Mouse (Mus musculus) right cerebral cortex, postnatal 36 days (tissue): Measurements from ENCODE around the gene Sgca.
"Not testable (repeated sequence)": the region's sequence is repeated elsewhere in the genome, so short reads cannot be mapped to it uniquely, and the experiment has no call there.

ENCODE experiments used
- DNase-seq, 2 experiments: peaks; one replicate each; pipeline ENCODE4 v3.0.0; 2022; ENCODE audit warnings: low spot score in 2 of 2, mixed read lengths in 1 of 2

Gene Sgca

DNA sequence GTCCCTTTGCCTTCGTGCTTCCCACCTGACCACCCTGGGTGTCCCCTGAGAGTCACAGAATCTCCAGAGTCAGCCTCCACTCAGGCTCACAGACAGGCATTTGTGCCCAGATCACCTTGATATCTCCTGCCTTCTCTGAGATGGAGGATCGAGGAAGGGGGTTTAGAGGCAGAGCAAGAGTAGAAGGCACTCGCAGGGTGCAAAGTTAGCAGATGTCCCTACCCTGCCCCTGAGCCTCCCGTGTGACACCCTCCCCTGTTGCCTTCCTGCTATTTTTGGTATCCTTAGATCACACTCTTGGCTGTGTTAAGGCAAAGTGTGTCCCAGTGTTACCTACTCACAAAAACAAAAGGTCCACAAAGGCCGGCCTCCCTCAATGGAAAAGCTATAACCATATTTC is at the start of gene Sgca:
TSS of gene Sgca (minus strand) at position 129 of the 400 bp plus-strand sequence.
- DNase-seq: no peak

- no peak for DNase-seq
Observed at GRCm38 (mm10) chr11:95025227-95026012, 49.3 kb upstream of the Sgca start.

DNA sequence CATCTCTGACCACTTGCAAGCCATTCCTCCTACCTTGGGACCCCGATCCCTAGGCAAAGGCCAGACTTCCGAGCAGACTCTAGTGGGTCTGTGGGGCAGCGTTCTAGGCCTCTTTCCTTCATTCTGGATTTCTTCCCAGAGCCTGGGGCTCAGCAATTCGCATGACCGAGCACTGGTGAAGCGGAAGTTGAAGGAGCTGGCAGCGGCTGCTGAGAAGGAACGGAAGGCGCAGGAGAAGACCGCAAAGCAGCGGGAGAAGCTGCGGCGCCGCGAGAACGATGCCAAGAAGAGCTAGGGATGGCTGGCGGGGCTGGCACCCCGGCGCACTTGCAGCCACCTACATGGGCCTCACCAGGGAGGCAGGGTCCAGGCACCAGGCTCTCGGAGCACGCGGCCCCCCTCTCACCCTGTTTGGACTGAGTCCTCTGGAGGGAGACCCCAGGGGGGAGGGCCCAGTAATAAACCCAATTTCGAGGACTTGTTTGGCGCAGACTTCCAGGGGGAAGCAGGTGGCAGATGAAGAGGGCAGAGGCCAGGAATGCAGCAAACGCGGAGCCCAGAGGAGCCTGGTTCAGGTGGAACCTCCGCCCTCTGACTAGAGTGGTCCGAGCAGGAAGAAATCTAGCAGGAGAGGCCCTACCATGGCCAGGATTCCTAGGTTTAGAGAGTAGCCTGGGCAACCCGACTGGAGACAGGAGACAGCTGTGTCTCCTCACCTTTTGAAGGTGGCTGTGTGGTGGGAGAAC is 48.5 kb upstream of the Sgca start:
- DNase-seq: no peak

DNA sequence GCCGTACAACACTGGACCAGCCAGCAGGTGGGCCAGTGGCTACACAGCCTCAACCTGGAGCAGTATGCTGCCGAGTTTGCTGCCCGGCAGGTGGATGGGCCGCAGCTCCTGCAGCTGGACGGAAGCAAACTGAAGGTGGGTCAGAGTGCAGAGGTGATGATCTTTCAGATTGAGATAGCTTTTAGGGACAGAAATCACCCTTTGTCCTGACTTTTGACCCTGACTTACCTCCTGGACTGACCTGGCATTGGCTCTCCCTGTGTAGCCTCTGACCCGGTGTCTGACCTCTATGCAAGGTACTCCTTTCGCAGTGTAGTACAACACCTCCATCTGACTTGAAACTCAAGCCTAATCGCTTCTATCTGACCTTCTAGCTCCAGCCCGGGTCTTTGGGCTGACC is 47.4 kb upstream of the Sgca start:
- no peak for DNase-seq

- DNase-seq: no peak
Observed at GRCm38 (mm10) chr11:95022237-95022992, 46.3 kb upstream of the Sgca start.

GRCm38 (mm10) chr11:95015484-95015883 is 39.4 kb upstream of the Sgca start:
- DNase-seq: no peak

DNA sequence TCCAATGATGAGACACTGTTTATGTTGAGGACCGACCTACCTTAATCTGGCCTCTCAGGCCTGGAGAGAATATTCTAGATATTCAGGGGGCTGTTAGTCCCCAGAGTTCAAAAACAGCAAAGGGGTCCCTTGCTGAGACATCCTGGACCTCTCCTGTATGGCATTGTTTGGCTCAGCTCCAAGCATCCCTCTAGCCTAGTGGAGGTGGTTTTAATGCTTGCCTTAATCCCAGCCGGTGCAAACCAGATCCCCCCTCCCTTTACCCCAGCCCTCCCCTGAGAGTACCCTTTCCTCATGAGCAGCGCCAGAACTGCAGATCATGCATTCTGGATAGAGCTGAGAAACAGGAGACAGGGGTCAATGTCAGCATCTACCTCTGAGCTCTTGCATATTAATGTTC is 36.4 kb upstream of the Sgca start:
- no peak for DNase-seq

- DNase-seq: no peak
Observed at GRCm38 (mm10) chr11:95012075-95012474, 35.9 kb upstream of the Sgca start.

DNA sequence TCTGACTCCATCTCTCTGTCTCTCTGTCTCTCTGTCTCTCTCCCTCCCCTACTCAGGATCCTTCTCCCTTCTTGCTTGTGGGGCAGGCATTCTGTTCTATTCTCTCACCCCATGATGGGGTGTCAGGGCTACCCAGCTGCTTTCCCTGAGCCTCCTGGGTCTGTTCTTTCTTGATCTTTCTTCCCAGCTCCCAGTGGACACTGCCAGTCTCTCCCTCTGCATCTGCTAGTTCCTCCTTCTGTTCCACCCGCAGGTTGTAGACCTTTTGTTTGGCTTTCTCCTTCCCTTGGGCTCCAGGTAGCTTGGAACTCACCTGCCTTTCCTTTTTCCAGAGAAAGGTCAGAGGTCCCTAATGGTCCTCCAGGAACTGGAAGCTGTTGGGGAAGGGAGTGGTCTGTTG is 35.3 kb upstream of the Sgca start:
- DNase-seq: no peak

DNA sequence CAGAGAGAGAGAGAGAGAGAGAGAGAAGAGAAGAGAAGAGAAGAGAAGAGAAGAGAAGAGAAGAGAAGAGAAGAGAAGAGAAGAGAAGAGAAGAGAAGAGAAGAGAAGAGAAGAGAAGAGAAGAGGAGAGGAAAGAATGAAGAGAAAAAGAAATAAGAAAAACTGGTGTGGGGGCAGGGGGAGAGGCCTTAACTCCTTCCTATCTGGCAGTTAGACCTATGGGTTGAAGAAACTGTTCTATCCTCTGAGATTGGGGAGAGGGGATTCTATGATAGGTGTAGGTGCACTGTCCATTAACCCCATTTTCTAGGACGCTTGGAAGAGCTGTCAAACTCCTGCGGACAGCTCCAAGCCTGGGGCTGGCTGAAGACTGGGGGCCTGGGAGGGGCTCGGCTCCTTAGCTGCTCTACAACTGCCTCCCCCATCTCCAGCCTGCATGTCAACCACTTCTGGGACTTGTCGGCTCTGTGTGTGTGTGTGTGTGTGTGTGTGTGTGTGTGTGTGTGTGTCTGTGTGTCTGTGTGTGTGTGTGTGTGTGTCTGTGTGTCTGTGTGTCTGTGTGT is 34.8 kb upstream of the Sgca start:
- not testable (repeated sequence) for DNase-seq

GRCm38 (mm10) chr11:95010141-95010739 is 34.1 kb upstream of the Sgca start:
- no peak for DNase-seq

DNA sequence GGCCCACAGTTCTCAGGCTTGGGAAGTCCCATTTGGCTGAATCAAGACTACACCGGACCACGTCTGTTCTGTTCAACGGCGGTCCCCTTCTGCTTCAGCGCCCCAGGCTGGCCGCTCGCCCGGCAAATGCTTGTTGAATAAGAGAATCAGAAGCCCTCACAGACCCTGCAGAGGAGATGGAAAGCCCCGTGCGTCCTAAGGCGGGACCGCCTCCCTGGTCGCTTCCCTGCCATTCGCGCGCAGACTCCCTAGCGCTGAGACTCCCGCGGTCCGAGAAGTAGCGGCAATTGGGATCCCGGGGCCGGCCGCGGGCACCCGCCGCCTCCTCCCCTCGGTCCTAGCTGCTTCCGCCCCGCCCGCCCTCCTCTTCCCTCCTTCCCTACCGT is 33.5 kb upstream of the Sgca start, which contains the start of gene Samd14:
TSS of gene Samd14 (plus strand) at position 251 of the 386 bp plus-strand sequence.
- DNase-seq: peak in 1 of 2 experiments; percentile 47

DNA sequence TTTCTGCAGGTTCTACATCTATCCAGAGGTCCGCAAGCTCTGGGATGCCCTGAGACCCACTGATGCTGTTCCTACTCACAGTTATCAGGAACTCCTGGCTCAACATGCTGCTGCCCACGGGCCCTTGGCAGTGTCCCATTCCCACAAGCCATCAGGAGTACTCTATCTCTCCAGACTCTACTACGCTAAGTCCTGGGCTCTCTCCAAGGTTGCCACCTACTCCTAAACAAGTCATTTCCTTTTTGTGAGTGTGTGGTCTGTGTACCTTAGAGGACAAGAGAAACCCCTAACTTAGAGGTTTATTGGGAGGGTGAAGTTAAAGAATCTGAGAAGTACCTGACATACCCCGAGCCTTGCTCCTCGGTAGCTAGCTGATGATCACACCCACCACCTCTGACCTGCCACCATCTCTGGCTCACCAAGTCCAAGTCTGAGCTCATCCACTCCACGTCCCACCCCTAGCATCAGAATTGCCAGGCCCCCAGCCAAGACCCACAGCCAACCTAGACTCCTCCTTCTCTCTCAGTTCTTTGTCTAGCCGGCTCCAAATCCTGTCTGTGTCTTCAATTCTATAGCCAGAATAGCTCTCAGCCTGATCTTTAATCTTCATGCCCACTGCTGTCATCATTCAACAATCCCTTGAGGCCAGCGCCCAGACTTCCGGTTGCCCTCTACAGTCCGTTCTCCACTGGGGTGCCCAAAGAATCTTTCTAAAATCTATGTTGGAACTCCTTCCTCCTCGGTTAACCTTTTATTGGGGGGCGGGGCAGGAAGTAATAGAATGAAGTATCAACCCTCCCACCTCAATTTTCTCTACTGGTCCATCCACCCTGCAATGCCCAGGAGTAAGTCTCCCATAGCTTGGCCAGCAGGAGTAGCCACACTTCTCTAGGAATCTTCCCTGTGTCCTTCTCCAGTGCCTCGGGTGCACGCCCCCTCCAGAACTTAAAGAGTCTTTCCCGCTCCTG is 32.8 kb upstream of the Sgca start:
- DNase-seq: no peak

- no peak for DNase-seq
Observed at GRCm38 (mm10) chr11:95007418-95007817, 31.3 kb upstream of the Sgca start.

DNA sequence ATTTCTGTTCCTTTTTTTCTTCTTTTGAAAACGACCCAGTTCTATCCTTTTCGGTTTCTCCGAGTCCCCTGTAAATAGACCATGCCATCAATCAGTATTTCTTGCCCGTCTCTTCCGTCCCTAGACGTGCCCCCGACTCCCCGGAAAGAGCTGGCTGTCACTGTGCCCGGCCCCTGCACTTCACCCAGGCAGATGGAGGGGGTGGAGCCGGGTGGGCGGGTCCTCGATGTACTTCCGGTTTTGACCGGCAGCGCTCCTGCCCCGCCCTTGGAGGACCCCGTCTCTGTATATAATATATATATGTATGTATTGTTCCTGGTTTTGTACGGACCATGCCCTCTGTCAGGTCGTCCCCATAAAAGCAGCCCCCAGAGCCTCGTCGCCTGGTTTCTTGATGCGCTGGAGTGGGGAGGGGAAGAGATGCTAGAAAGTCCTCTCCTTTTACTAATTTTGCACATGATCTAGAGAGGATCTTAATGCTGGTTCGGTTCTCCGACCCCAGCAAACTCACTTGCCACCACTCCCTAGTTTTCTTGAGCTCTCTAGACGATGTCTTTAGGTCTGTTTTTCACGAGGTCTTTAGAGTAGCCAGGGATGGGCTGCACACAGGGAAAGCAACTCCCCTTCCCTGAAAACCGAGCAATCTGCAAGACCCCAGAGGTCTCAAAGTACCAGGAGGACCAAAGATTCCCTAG is 30.5 kb upstream of the Sgca start:
- peak in 1 of 2 experiments; percentile 66 for DNase-seq

DNA sequence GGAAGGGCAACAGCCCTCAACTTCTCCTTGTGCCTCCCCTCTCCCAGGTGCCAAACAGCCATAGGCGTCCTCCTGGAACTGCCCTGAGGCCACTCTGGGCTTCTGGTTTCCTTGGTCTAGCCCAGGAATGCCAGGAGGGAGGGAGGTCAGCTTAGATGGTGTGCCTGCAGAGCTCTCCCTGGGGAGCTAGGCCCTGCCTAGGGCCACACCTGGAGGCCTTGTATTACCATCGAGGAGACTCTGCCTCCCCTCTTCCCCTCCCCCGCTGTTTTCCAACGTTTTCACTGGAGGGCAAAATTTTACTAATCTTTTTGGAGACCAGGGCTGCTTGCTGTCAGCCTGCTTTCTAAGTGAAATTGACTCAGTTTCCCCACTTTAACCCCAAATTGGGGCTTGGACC is 29.9 kb upstream of the Sgca start:
- DNase-seq: no peak

- DNase-seq: no peak
Observed at GRCm38 (mm10) chr11:95004937-95005198, 28.7 kb upstream of the Sgca start.

- no peak for DNase-seq
Observed at GRCm38 (mm10) chr11:95004136-95004936, 28.2 kb upstream of the Sgca start.

- DNase-seq: peak in 1 of 2 experiments; percentile 52
Observed at GRCm38 (mm10) chr11:95002705-95003104, 26.6 kb upstream of the Sgca start.
